Mouse (Mus musculus): ENCODE data around the gene Lrfn4. TPM values are rescaled to one million over a fixed set of nuclear protein-coding genes. Genes with fewer than 3 reads are reported as not detected.

The Lrfn4 gene
- polyA plus RNA-seq, 1 experiment, result 6.1 TPM

DNA sequence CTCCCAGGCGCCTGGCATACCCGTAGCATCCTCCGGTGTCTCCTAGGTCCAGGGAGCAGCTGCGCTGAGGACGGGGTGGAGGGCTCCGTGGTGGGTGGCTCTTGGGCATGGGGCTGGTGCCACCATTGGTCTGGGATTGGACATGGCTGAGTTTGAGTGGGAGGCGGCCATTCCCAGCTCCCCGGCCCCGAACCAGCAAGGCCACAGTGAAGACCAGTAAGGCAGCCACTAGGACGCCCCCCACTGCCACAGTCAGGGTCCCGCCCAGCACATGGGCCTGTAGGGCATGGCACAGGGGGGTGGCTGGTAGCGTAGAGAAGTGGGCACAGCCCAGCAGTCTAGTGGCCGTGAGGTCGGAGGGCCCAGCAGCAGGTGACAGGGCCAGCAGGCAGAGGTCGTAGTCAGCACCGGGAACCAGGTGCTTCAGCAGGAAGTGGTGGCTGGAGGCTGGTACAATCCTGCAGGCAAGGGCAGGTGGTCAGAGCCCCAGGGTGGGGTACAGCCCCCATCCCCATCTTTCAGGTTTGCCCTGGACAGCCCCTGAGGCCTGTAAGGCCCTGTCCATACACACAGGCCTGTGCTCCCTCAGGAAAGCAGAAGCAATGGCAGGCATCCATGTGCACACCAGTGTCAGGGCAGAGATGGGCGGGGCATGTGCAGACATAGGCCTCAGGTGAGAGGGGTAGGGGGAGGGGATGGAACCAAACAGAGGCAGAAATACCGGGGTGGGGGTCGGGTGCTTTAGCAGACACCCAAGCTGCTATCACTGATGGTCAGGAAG is 3.1 kb downstream of the Lrfn4 start:
- H3K27ac ChIP-seq (ENCODE audit: insufficient read depth, low read depth, low read length), result no peak overlapping the region
- H3K27me3 ChIP-seq (replicated peaks; ENCODE audit: control insufficient read depth, insufficient read depth, low read length), result no peaks in the 10 kb centered on the region
- H3K4me3 ChIP-seq (ENCODE audit: insufficient read depth, low read depth, low read length), result no peak overlapping the region
- no peak for DNase-seq
- TF ChIP-seq POLR2A (IDR thresholded peaks at IDR 0.05; ENCODE audit: low read depth, low read length) (no peak), CTCF (conservative IDR thresholded peaks at IDR 0.05; ENCODE audit: insufficient read depth, insufficient read length, low read depth, low read length) (no peak)
- WGBS, result 90% methylated on average over 19 of the region's 19 CpGs
- H3K36me3 ChIP-seq (ENCODE audit: control insufficient read depth, insufficient read depth, low read length), result no peaks in the 10 kb centered on the region
- no peaks in the 10 kb centered on the region for H3K4me1 ChIP-seq (ENCODE audit: control insufficient read depth, insufficient read depth, low read length)

DNA sequence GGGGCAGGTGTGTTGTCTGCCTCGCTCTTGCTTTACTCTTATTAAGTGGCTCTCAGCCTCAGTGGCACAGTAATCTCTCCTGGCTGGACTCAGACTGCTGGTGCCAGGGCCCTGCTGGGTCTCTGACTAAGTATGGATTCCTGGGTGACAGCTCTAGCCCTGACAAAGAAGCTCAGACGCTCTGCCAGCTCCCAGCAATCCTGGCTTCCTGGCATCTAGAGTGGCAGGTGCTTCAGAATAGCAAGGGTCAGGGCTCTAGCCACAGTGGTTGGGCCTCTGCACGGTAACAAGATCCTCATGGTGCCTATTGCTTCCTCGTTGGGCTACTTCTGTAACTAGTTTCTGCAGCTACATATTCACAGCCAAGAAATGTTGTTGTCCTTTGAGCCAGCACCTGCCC is 5.4 kb downstream of the Lrfn4 start:
- 59% methylated on average over 4 of the region's 4 CpGs for WGBS
- Histone ChIP-seq H3K27me3 (replicated peaks; ENCODE audit: control insufficient read depth, insufficient read depth, low read length) (no peaks in the 10 kb centered on the region), H3K27ac (ENCODE audit: insufficient read depth, low read depth, low read length) (no peak overlapping the region), H3K4me3 (ENCODE audit: insufficient read depth, low read depth, low read length) (no peak overlapping the region), H3K36me3 (ENCODE audit: control insufficient read depth, insufficient read depth, low read length) (no peaks in the 10 kb centered on the region), H3K4me1 (ENCODE audit: control insufficient read depth, insufficient read depth, low read length) (no peaks in the 10 kb centered on the region)
- DNase-seq, result no peak
- TF ChIP-seq CTCF (conservative IDR thresholded peaks at IDR 0.05; ENCODE audit: insufficient read depth, insufficient read length, low read depth, low read length) (no peak), POLR2A (IDR thresholded peaks at IDR 0.05; ENCODE audit: low read depth, low read length) (no peak)

DNA sequence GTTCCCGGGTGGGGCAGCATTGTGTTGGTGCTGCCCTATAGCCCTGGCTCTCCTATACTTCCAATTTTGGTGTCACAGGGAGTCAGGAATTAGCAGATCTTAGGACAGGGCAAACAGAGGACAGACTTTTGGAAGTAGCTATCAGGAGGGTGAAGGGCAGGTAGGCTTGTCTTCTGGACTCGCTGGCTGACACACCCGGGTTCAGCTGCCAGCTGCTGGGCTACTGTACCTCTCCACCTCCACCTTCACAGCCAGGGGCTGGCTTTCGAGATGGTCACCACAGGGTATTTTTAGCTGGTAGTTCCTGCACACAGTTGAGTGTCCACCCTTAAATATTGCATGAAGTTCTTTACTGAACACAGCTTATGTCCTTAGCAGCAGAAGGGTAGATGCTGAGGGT is 7.0 kb downstream of the Lrfn4 start:
- no peak for DNase-seq
- H3K4me1 ChIP-seq (ENCODE audit: control insufficient read depth, insufficient read depth, low read length), result no peaks in the 10 kb centered on the region
- no peak for TF ChIP-seq CTCF (conservative IDR thresholded peaks at IDR 0.05; ENCODE audit: insufficient read depth, insufficient read length, low read depth, low read length)
- no peak for TF ChIP-seq POLR2A (IDR thresholded peaks at IDR 0.05; ENCODE audit: low read depth, low read length)
- WGBS, result 76% methylated on average over 4 of the region's 4 CpGs
- H3K36me3 ChIP-seq (ENCODE audit: control insufficient read depth, insufficient read depth, low read length), result no peaks in the 10 kb centered on the region
- H3K27ac ChIP-seq (ENCODE audit: insufficient read depth, low read depth, low read length), result no peak overlapping the region
- H3K27me3 ChIP-seq (replicated peaks; ENCODE audit: control insufficient read depth, insufficient read depth, low read length), result no peaks in the 10 kb centered on the region
- H3K4me3 ChIP-seq (ENCODE audit: insufficient read depth, low read depth, low read length), result no peak overlapping the region

DNA sequence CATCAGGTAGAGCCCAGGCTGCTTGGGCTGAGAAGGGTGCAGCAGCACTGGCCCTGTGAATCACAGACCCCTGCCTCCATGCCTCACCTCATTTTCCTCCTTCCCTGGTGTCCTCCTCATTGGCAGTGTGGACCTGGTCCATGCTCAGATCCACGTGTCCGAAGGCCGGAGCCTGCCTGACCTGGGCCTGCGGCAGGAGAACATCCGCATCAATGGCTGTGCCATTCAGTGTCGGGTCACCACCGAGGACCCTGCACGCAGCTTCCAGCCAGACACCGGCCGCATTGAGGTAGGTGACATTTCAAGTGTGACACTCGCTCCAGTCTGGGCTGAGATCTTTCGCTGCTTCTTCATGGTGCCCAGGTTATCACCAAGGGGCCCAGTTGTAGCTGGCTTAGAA is 8.1 kb downstream of the Lrfn4 start:
- no peaks in the 10 kb centered on the region for H3K36me3 ChIP-seq (ENCODE audit: control insufficient read depth, insufficient read depth, low read length)
- 94% methylated on average over 12 of the region's 12 CpGs for WGBS
- H3K4me1 ChIP-seq (ENCODE audit: control insufficient read depth, insufficient read depth, low read length), result no peaks in the 10 kb centered on the region
- no peak for DNase-seq
- no peak overlapping the region for H3K4me3 ChIP-seq (ENCODE audit: insufficient read depth, low read depth, low read length)
- H3K27me3 ChIP-seq (replicated peaks; ENCODE audit: control insufficient read depth, insufficient read depth, low read length), result no peaks in the 10 kb centered on the region
- no peak for TF ChIP-seq CTCF (conservative IDR thresholded peaks at IDR 0.05; ENCODE audit: insufficient read depth, insufficient read length, low read depth, low read length)
- TF ChIP-seq POLR2A (IDR thresholded peaks at IDR 0.05; ENCODE audit: low read depth, low read length), result no peak
- H3K27ac ChIP-seq (ENCODE audit: insufficient read depth, low read depth, low read length), result no peak overlapping the region

DNA sequence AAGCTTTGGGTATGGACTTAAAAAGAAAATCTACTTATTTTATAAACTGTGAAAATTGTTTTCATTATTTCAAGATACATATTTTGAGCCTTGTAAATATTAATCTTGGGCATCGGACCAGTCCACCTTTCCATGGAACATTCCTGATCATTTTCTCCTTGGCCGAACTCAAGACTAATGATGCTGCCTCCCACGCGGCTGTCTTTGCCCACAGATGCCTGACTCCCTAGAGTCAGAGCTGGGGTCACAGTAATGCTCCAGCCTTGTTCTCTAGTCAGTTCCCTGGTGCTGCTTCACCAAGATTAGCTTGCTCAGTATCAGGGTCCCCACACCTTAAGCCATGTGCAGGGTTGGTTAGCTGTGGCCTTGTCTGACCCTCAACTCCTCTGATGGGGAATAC is 9.8 kb downstream of the Lrfn4 start:
- H3K27ac ChIP-seq (ENCODE audit: insufficient read depth, low read depth, low read length), result no peak overlapping the region
- no peaks in the 10 kb centered on the region for H3K27me3 ChIP-seq (replicated peaks; ENCODE audit: control insufficient read depth, insufficient read depth, low read length)
- WGBS, result 65% methylated on average over 4 of the region's 4 CpGs
- H3K4me1 ChIP-seq (ENCODE audit: control insufficient read depth, insufficient read depth, low read length), result peaks cover 2% of the 10 kb centered on the region; the same call in 1 of the 2 replicates
- H3K36me3 ChIP-seq (ENCODE audit: control insufficient read depth, insufficient read depth, low read length), result no peaks in the 10 kb centered on the region
- no peak for DNase-seq
- no peak overlapping the region for H3K4me3 ChIP-seq (ENCODE audit: insufficient read depth, low read depth, low read length)
- TF ChIP-seq CTCF (conservative IDR thresholded peaks at IDR 0.05; ENCODE audit: insufficient read depth, insufficient read length, low read depth, low read length) (no peak), POLR2A (IDR thresholded peaks at IDR 0.05; ENCODE audit: low read depth, low read length) (no peak)

DNA sequence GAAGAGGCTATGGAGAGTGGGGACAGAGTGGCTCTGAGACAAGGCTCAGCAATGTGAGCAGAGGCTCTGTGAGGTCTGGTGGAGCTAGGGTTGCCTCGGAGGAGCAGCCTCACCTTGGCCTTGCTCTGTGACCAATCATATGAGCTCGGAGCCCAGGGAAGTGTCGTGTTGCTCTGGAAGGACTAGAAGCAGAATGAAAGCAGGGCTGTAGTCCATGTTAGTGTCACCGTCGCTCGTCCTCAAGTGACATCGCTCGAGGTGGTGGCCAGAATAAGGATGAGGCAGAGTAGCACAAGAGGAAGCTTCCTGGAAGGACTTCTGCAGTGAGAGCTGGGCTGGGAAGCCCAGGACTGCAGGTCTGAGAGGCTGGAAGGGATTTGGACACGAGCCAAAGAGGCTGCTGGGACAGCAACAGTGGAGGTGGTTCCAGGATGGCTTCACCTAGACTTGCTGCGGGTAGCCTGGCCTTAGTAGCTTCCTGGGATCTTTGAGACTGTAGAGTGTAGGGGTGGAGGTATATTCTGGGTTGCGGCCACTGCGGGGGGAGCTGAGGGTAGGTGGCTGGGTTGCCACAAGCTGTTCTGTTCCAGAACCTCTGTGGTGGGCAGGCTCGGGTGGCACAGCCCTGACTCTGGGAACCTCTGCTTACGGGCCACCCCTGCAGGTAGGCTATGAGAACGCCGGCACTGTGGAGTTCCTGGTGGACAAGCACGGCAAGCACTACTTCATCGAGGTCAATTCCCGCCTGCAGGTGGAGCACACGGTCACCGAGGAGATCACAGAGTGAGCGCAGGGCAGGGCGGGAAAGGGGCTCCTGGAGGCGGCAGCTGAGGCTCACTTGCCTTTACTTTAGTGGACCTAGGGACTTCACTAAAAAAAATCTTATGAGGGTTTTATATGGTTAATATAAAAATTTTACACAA is 11.4 kb downstream of the Lrfn4 start:
- H3K4me3 ChIP-seq (ENCODE audit: insufficient read depth, low read depth, low read length), result no peak overlapping the region
- peak; percentile 64 for DNase-seq
- H3K36me3 ChIP-seq (ENCODE audit: control insufficient read depth, insufficient read depth, low read length), result no peaks in the 10 kb centered on the region
- peaks cover 10% of the 10 kb centered on the region; the same call in 1 of the 2 replicates for H3K4me1 ChIP-seq (ENCODE audit: control insufficient read depth, insufficient read depth, low read length)
- TF ChIP-seq POLR2A (IDR thresholded peaks at IDR 0.05; ENCODE audit: low read depth, low read length), result no peak
- TF ChIP-seq CTCF (conservative IDR thresholded peaks at IDR 0.05; ENCODE audit: insufficient read depth, insufficient read length, low read depth, low read length), result peak; percentile 67
- 38% methylated on average over 24 of the region's 24 CpGs for WGBS
- H3K27me3 ChIP-seq (replicated peaks; ENCODE audit: control insufficient read depth, insufficient read depth, low read length), result no peaks in the 10 kb centered on the region
- H3K27ac ChIP-seq (ENCODE audit: insufficient read depth, low read depth, low read length), result no peak overlapping the region

DNA sequence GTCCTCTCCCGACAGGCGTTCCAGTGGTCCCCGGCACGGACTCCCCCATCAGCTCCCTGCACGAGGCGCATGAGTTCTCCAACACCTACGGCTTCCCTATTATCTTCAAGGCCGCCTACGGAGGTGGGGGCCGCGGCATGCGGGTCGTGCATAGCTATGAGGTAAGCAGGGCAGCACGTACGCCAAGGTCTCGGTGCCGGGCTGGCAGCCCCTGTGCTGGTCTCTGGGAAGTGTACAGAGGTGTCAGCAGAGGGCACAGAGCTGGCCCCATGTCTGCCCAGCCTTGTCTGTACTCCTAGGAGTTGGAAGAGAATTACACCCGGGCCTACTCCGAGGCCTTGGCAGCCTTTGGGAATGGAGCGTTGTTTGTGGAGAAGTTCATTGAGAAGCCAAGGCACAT is 13.0 kb downstream of the Lrfn4 start:
- TF ChIP-seq CTCF (conservative IDR thresholded peaks at IDR 0.05; ENCODE audit: insufficient read depth, insufficient read length, low read depth, low read length), result no peak
- TF ChIP-seq POLR2A (IDR thresholded peaks at IDR 0.05; ENCODE audit: low read depth, low read length), result no peak
- no peak overlapping the region for H3K27ac ChIP-seq (ENCODE audit: insufficient read depth, low read depth, low read length)
- whole genome bisulfite sequencing, result 92% methylated on average over 20 of the region's 20 CpGs

More for the DNA sequence above, 13.0 kb downstream of the Lrfn4 start:
- no peak for DNase-seq
- H3K4me1 ChIP-seq (ENCODE audit: control insufficient read depth, insufficient read depth, low read length), result peaks cover 12% of the 10 kb centered on the region
- H3K27me3 ChIP-seq (replicated peaks; ENCODE audit: control insufficient read depth, insufficient read depth, low read length), result no peaks in the 10 kb centered on the region
- H3K36me3 ChIP-seq (ENCODE audit: control insufficient read depth, insufficient read depth, low read length), result no peaks in the 10 kb centered on the region
- H3K4me3 ChIP-seq (ENCODE audit: insufficient read depth, low read depth, low read length), result no peak overlapping the region

Measured in kidney, adult 2 months (tissue).